Mouse (Mus musculus): ENCODE measurements at regions not wholly inside any gene's neighbourhood (a gene's known extent, or its start where the extent isn't known, plus 50 kb on each side); places are given as distances from the start of the nearest gene placed in this dataset.
A peak's percentile ranks its signal among the peaks of the same experiment; 100 is the strongest.

GRCm38 (mm10) chr10:100741269-100741668 is 151.0 kb downstream of the 1700017N19Rik start:
- DNase-seq: no peak
- H3K4me3 ChIP-seq (replicated peaks; ENCODE audit: insufficient read depth, low read depth, low read length): no peak overlapping the region

GRCm38 (mm10) chr10:100742065-100742464 is 151.8 kb downstream of the 1700017N19Rik start:
- DNase-seq: peak; percentile 29 to 48
- Histone ChIP-seq H3K27ac (ENCODE audit: insufficient read depth, low read length) (no peak overlapping the region), H3K27me3 (ENCODE audit: control insufficient read depth, insufficient read depth, low read length) (no peaks in the 10 kb centered on the region), H3K4me1 (ENCODE audit: control insufficient read depth, insufficient read depth, low read length) (no peaks in the 10 kb centered on the region), H3K4me3 (replicated peaks; ENCODE audit: insufficient read depth, low read depth, low read length) (no peak overlapping the region)
- no peak for TF ChIP-seq POLR2A (IDR thresholded peaks at IDR 0.05; ENCODE audit: borderline replicate concordance, insufficient read depth, low read length)
- peak; percentile 65; the same call in 1 of the 2 replicates for TF ChIP-seq CTCF (IDR thresholded peaks at IDR 0.05; ENCODE audit: borderline replicate concordance, insufficient read depth, low read depth, low read length)
- 6% methylated on average over 7 of the region's 7 CpGs for WGBS

More at GRCm38 (mm10) chr10:100741269-100741668, 151.0 kb downstream of the 1700017N19Rik start:
- TF ChIP-seq POLR2A (IDR thresholded peaks at IDR 0.05; ENCODE audit: borderline replicate concordance, insufficient read depth, low read length): no peak
- no peak for TF ChIP-seq CTCF (IDR thresholded peaks at IDR 0.05; ENCODE audit: borderline replicate concordance, insufficient read depth, low read depth, low read length)
- no peak overlapping the region for H3K27ac ChIP-seq (ENCODE audit: insufficient read depth, low read length)
- 70% methylated on average over 8 of the region's 8 CpGs for WGBS
- H3K27me3 ChIP-seq (ENCODE audit: control insufficient read depth, insufficient read depth, low read length): no peaks in the 10 kb centered on the region
- no peaks in the 10 kb centered on the region for H3K4me1 ChIP-seq (ENCODE audit: control insufficient read depth, insufficient read depth, low read length)

DNA sequence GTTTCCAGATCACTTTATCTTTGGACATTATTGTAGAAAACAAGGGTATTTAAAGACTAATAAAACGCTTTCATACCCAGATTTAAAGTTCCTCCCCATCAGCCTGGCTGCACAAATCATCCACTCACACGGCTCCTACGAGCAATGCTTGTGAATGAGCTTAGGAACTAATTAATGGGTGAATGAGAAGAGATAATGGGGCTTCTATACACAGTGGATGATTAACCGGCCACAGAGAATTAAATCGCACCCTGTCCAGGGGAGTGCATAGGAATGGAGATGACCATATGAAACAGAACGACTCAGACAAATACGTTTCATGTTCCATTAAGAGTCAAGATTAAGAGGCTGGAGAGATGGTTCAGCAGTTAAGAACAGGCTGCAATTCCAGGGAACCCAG is 155.9 kb downstream of the 1700017N19Rik start:
- H3K4me3 ChIP-seq (replicated peaks; ENCODE audit: insufficient read depth, low read depth, low read length): no peak overlapping the region
- WGBS: 81% methylated on average over 7 of the region's 7 CpGs
- TF ChIP-seq POLR2A (IDR thresholded peaks at IDR 0.05; ENCODE audit: borderline replicate concordance, insufficient read depth, low read length) (no peak), CTCF (IDR thresholded peaks at IDR 0.05; ENCODE audit: borderline replicate concordance, insufficient read depth, low read depth, low read length) (no peak)
- no peaks in the 10 kb centered on the region for H3K27me3 ChIP-seq (ENCODE audit: control insufficient read depth, insufficient read depth, low read length)
- no peak for DNase-seq
- no peaks in the 10 kb centered on the region for H3K4me1 ChIP-seq (ENCODE audit: control insufficient read depth, insufficient read depth, low read length)
- no peak overlapping the region for H3K27ac ChIP-seq (ENCODE audit: insufficient read depth, low read length)

- Histone ChIP-seq H3K4me1 (ENCODE audit: control insufficient read depth, insufficient read depth, low read length) (no peaks in the 10 kb centered on the region), H3K27me3 (ENCODE audit: control insufficient read depth, insufficient read depth, low read length) (no peaks in the 10 kb centered on the region), H3K4me3 (replicated peaks; ENCODE audit: insufficient read depth, low read depth, low read length) (no peak overlapping the region), H3K27ac (ENCODE audit: insufficient read depth, low read length) (no peak overlapping the region)
- no peak for DNase-seq
- no peak for TF ChIP-seq CTCF (IDR thresholded peaks at IDR 0.05; ENCODE audit: borderline replicate concordance, insufficient read depth, low read depth, low read length)
- no peak for TF ChIP-seq POLR2A (IDR thresholded peaks at IDR 0.05; ENCODE audit: borderline replicate concordance, insufficient read depth, low read length)
- WGBS: 43% methylated on average over 5 of the region's 5 CpGs
Observed at GRCm38 (mm10) chr10:100754957-100755356, 164.7 kb downstream of the 1700017N19Rik start.

DNA sequence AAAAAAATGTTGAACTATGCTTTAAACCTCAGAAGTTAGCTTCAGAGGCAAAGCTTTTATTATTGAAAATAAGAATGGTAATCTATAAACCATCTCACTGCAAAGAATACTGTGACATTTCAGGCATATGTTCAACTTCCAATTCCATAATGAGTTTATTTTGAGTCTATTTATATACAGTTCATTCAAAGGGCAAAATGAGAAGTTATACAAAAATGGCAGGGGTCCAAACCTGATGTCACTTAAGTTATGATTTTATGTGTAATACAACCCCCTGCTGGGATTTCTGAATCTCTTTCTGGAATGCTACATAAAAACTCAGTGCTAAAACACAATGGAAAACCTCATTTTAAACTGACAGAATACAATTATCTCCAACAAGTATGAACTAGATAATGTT is 184.0 kb downstream of the 1700017N19Rik start:
- no peaks in the 10 kb centered on the region for H3K4me1 ChIP-seq (ENCODE audit: control insufficient read depth, insufficient read depth, low read length)
- DNase-seq: no peak
- TF ChIP-seq CTCF (IDR thresholded peaks at IDR 0.05; ENCODE audit: borderline replicate concordance, insufficient read depth, low read depth, low read length) (no peak), POLR2A (IDR thresholded peaks at IDR 0.05; ENCODE audit: borderline replicate concordance, insufficient read depth, low read length) (no peak)
- H3K27ac ChIP-seq (ENCODE audit: insufficient read depth, low read length): no peak overlapping the region
- no peaks in the 10 kb centered on the region; the same call in 1 of the 2 replicates for H3K27me3 ChIP-seq (ENCODE audit: control insufficient read depth, insufficient read depth, low read length)
- no peak overlapping the region for H3K4me3 ChIP-seq (replicated peaks; ENCODE audit: insufficient read depth, low read depth, low read length)

- WGBS: 35% methylated on average over 3 of the region's 3 CpGs
- H3K27me3 ChIP-seq (ENCODE audit: control insufficient read depth, insufficient read depth, low read length): no peaks in the 10 kb centered on the region
- H3K4me3 ChIP-seq (replicated peaks; ENCODE audit: insufficient read depth, low read depth, low read length): no peak overlapping the region
- H3K27ac ChIP-seq (ENCODE audit: insufficient read depth, low read length): no peak overlapping the region
- peak in 1 of 2 experiments; percentile 58 for DNase-seq
- no peak for TF ChIP-seq CTCF (IDR thresholded peaks at IDR 0.05; ENCODE audit: borderline replicate concordance, insufficient read depth, low read depth, low read length)
- no peak for TF ChIP-seq POLR2A (IDR thresholded peaks at IDR 0.05; ENCODE audit: borderline replicate concordance, insufficient read depth, low read length)
- H3K4me1 ChIP-seq (ENCODE audit: control insufficient read depth, insufficient read depth, low read length): no peaks in the 10 kb centered on the region
Observed at GRCm38 (mm10) chr10:100792166-100792565, 201.9 kb downstream of the 1700017N19Rik start.

GRCm38 (mm10) chr10:100792569-100792968 is 202.3 kb downstream of the 1700017N19Rik start:
- Histone ChIP-seq H3K4me3 (replicated peaks; ENCODE audit: insufficient read depth, low read depth, low read length) (no peak overlapping the region), H3K4me1 (ENCODE audit: control insufficient read depth, insufficient read depth, low read length) (no peaks in the 10 kb centered on the region), H3K27ac (ENCODE audit: insufficient read depth, low read length) (no peak overlapping the region), H3K27me3 (ENCODE audit: control insufficient read depth, insufficient read depth, low read length) (no peaks in the 10 kb centered on the region)
- DNase-seq: peak in 1 of 2 experiments; percentile 6
- 24% methylated on average over 4 of the region's 4 CpGs for WGBS
- TF ChIP-seq POLR2A (IDR thresholded peaks at IDR 0.05; ENCODE audit: borderline replicate concordance, insufficient read depth, low read length): no peak
- no peak for TF ChIP-seq CTCF (IDR thresholded peaks at IDR 0.05; ENCODE audit: borderline replicate concordance, insufficient read depth, low read depth, low read length)

DNA sequence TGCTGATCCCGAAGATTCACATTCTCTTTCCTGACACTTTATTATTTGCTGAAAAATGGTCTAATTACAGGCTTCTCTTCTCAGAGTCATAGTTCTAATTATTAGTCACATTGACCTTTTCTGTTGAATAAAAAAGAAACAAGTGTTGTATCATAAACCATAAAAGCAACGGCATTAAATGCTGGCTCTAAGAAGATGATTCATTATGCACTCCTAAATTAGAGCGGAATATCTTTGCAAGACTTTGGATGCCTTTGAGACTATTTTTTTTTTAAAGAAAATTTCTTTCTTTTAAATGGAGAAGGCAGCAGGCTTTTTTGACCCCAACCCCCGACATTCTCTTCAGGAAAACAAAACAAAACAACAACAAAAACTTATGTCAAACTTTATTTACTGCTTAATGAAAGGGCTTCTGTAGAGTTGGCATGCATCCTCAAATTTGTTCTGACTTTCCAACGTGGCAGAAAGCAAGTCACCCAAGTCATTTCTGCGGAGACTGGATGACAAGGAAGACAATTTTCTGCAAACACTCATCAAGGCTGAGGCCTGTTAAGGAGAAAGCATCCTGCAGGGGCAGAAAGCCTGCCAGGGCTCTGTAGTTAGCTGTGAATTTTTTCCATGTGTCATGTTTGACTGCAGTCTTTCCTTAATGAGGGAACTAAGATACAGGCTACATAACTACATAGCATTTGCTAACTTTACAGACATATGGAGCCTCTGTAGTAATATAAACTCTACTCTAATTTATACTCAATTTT is 205.1 kb downstream of the 1700017N19Rik start:
- no peak for TF ChIP-seq POLR2A (IDR thresholded peaks at IDR 0.05; ENCODE audit: borderline replicate concordance, insufficient read depth, low read length)
- TF ChIP-seq CTCF (IDR thresholded peaks at IDR 0.05; ENCODE audit: borderline replicate concordance, insufficient read depth, low read depth, low read length): no peak
- H3K27me3 ChIP-seq (ENCODE audit: control insufficient read depth, insufficient read depth, low read length): no peaks in the 10 kb centered on the region
- no peak overlapping the region for H3K27ac ChIP-seq (ENCODE audit: insufficient read depth, low read length)
- no peak overlapping the region for H3K4me3 ChIP-seq (replicated peaks; ENCODE audit: insufficient read depth, low read depth, low read length)
- no peaks in the 10 kb centered on the region for H3K4me1 ChIP-seq (ENCODE audit: control insufficient read depth, insufficient read depth, low read length)
- 50% methylated on average over 6 of the region's 6 CpGs for WGBS
- DNase-seq: peak in 1 of 2 experiments; percentile 4

All from cerebellum, adult 2 months (tissue).